Mouse (Mus musculus) spleen, adult 2 months (tissue): Measurements from ENCODE around the gene Adra1d.

Experiments used
- CTCF ChIP-seq: fragments of 200-500 bp; IDR thresholded peaks from 2 replicates; pipeline ENCODE4 v1.5.1; 2011; ENCODE audit warnings: mild to moderate bottlenecking, inconsistent platforms; ENCODE audit not compliant: insufficient read depth, insufficient read length, insufficient replicate concordance; ENCODE audit errors: extremely low read depth
- POLR2A ChIP-seq: fragments of 200-500 bp; IDR thresholded peaks from 2 replicates; pipeline ENCODE4 v1.6.1; 2011; ENCODE audit warnings: low read depth, low read length, inconsistent platforms

GRCm38 (mm10) chr2:131498219-131498618 lies 63.9 kb downstream of the Adra1d start:
- TF ChIP-seq CTCF (no peak), POLR2A (no peak)
